In the genomic region with DNA sequence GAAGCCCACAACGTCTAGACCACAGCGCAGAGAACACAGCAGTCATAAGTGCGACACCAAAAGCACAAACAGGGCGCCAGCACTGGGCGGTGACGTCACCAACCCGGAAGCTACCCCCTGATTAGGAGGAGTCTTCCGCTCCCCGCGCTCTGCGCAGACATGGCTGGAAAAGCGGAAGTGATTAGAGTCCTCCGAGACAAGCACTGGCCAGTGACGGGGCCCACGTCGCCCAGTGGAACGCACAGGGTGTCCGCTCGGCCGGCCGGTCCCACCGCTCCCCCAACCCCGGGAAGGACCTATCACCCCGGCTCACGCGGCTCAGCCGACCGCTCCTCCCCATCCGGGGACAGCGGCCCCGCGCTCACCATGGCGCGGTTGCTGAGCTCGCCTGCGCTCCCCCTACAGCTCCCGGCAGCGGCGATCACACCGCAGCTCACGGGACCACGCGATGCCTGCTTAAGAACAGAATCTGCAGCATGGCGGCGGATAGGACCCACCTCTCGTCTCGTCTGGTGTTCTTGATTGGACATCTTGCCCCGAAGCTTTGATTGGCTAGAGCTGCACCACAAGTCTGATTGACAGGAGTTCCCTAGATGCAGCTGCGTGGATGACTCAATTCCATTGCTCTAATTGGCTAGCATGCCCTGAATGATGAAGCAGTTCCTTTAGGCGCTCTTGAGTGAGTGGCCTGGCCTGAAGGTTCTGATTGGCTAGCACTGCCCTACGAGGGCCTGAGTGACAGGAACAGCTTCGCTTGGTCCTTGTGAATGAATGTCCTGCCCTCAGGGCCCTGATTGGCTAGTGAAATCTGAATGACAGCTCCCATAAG, we compare ENCODE assay signal across 7 mouse cellular contexts. TPM values are rescaled to one million over a fixed set of nuclear protein-coding genes. Genes with fewer than 3 reads are reported as not detected.
A peak's percentile ranks its signal among the peaks of the same experiment; 100 is the strongest.
DNase-seq lines count a peak whose midpoint lies in the region; ATAC-seq and TF ChIP-seq lines count a peak whose summit lies in the region.

No protein-coding gene starts in this region.

- under 1% methylated on average over 52 of the region's 52 CpGs for WGBS in embryonic facial prominence, embryonic 10.5 days
- WGBS in intestine, postnatal 0 days: 0% methylated on average over 52 of the region's 52 CpGs
- WGBS in midbrain, embryonic 12.5 days: under 1% methylated on average over 47 of the region's 52 CpGs
- under 1% methylated on average over 52 of the region's 52 CpGs for WGBS in small intestine, adult 2 months

- peak; percentile 98 for ATAC-seq in intestine, postnatal 0 days
- peak; percentile 99 for ATAC-seq in midbrain, embryonic 12.5 days (ENCODE audit: low FRiP score, low read depth)

- H3K27ac ChIP-seq in embryonic facial prominence, embryonic 10.5 days (replicated peaks): peak overlapping the region; percentile 99
- peak overlapping the region; percentile 100 for H3K27ac ChIP-seq in intestine, postnatal 0 days (ENCODE audit: low read depth, low read length)
- H3K27ac ChIP-seq in midbrain, embryonic 12.5 days (replicated peaks): peak overlapping the region; percentile 99
- H3K27ac ChIP-seq in small intestine, adult 2 months (ENCODE audit: insufficient read depth, low read depth, low read length): peak overlapping the region; percentile 98

- TF ChIP-seq CTCF in intestine, postnatal 0 days (IDR thresholded peaks at IDR 0.05; ENCODE audit: low read depth): no peak; the same call in 1 of the 2 replicates
- TF ChIP-seq CTCF in small intestine, adult 2 months (IDR thresholded peaks at IDR 0.05; ENCODE audit: extremely low read depth, insufficient read length, insufficient replicate concordance, low read depth, low read length): no peak

- intact Hi-C loops in left cerebral cortex, postnatal 4 days (cut with DNase I): no loop called here

- peak overlapping the region; percentile 61 for H3K4me2 ChIP-seq in intestine, postnatal 0 days (replicated peaks; ENCODE audit: low read depth)
- peak overlapping the region; percentile 49 for H3K4me2 ChIP-seq in midbrain, embryonic 12.5 days (replicated peaks)

- peak overlapping the region; percentile 97 for H3K4me3 ChIP-seq in embryonic facial prominence, embryonic 10.5 days
- H3K4me3 ChIP-seq in intestine, postnatal 0 days (ENCODE audit: low read depth, low read length): peak overlapping the region; percentile 82
- peak overlapping the region; percentile 74 for H3K4me3 ChIP-seq in midbrain, embryonic 12.5 days
- H3K4me3 ChIP-seq in small intestine, adult 2 months (ENCODE audit: low read depth, low read length): peak overlapping the region; percentile 77

- H3K9ac ChIP-seq in intestine, postnatal 0 days (ENCODE audit: low read depth, low read length): peak overlapping the region; percentile 99
- H3K9ac ChIP-seq in midbrain, embryonic 12.5 days (replicated peaks): peak overlapping the region; percentile 87

- no peaks in the 10 kb centered on the region for H3K9me3 ChIP-seq in embryonic facial prominence, embryonic 10.5 days
- H3K9me3 ChIP-seq in intestine, postnatal 0 days (ENCODE audit: control insufficient read depth): no peaks in the 10 kb centered on the region
- no peaks in the 10 kb centered on the region for H3K9me3 ChIP-seq in midbrain, embryonic 12.5 days

- peak; percentile 96 for DNase-seq in adrenal gland, postnatal 10 days
- DNase-seq in embryonic facial prominence, embryonic 10.5 days (ENCODE audit: low spot score): peak; percentile 94
- DNase-seq in gonadal fat pad, adult 2 months (ENCODE audit: low read depth): peak; percentile 99
- DNase-seq in left cerebral cortex, postnatal 4 days: peak; percentile 96

- TF ChIP-seq POLR2A in small intestine, adult 2 months (IDR thresholded peaks at IDR 0.05; ENCODE audit: low read depth, low read length): peak; percentile 77

- peaks cover 15% of the 10 kb centered on the region for H3K4me1 ChIP-seq in embryonic facial prominence, embryonic 10.5 days
- H3K4me1 ChIP-seq in intestine, postnatal 0 days (replicated peaks; ENCODE audit: control insufficient read depth, insufficient read depth, low read length): no peaks in the 10 kb centered on the region
- H3K4me1 ChIP-seq in midbrain, embryonic 12.5 days: peaks cover 25% of the 10 kb centered on the region
- H3K4me1 ChIP-seq in small intestine, adult 2 months (ENCODE audit: control insufficient read depth, insufficient read depth, insufficient read length, low read length): peaks cover 9% of the 10 kb centered on the region; the same call in 1 of the 2 replicates

- H3K36me3 ChIP-seq in embryonic facial prominence, embryonic 10.5 days (replicated peaks): peaks cover 24% of the 10 kb centered on the region
- H3K36me3 ChIP-seq in intestine, postnatal 0 days (ENCODE audit: control insufficient read depth, insufficient read depth): peaks cover 5% of the 10 kb centered on the region; the same call in 1 of the 2 replicates
- H3K36me3 ChIP-seq in midbrain, embryonic 12.5 days: 0 out of 2 replicates have a peak, but pooled peaks cover 15% of the 10 kb centered on the region
- H3K36me3 ChIP-seq in small intestine, adult 2 months (ENCODE audit: control insufficient read depth, insufficient read depth, low read length): peaks cover 13% of the 10 kb centered on the region

- H3K27me3 ChIP-seq in embryonic facial prominence, embryonic 10.5 days (replicated peaks; ENCODE audit: low read depth, poor library complexity, severe bottlenecking): no peaks in the 10 kb centered on the region
- no peaks in the 10 kb centered on the region for H3K27me3 ChIP-seq in intestine, postnatal 0 days (replicated peaks; ENCODE audit: control insufficient read depth, insufficient read depth, low read length)
- no peaks in the 10 kb centered on the region for H3K27me3 ChIP-seq in midbrain, embryonic 12.5 days
- no peaks in the 10 kb centered on the region for H3K27me3 ChIP-seq in small intestine, adult 2 months (ENCODE audit: control insufficient read depth, insufficient read depth, low read length)

RNA-seq across cellular contexts. Expression of gene Zfp869, which starts 6.1 kb away (rescaled TPM):
- 10 to 100 TPM; 20.5 to 21.6 TPM for total RNA-seq in adrenal gland, postnatal 10 days (2021)
- polyA plus RNA-seq in embryonic facial prominence, embryonic 10.5 days (2016; fragmentation: Nextera tagmentation; extraction: Ambion mirVana): 33.1 and 33.7 TPM in 2 replicates
- polyA plus RNA-seq in gonadal fat pad, adult 2 months (2012; rRNA removed): 6.3 and 7.3 TPM in 2 replicates
- 9.9 and 10.8 TPM in 2 replicates for polyA plus RNA-seq in intestine, postnatal 0 days (2015; fragmentation: Nextera tagmentation; extraction: Ambion mirVana)
- 10 to 100 TPM; 18.8 to 19.3 TPM for total RNA-seq in left cerebral cortex, postnatal 4 days (2021)
- 32.5 and 34.3 TPM in 2 replicates for polyA plus RNA-seq in midbrain, embryonic 12.5 days (2016; fragmentation: Nextera tagmentation; extraction: Ambion mirVana)
- 0.33 and 0.38 TPM in 2 replicates for polyA plus RNA-seq in small intestine, adult 2 months (2012; rRNA removed)

RNA-seq across cellular contexts. Expression of gene Zfp963, which starts 33.2 kb away (rescaled TPM):
- 1 to 10 TPM; 3.7 to 4.3 TPM for total RNA-seq in adrenal gland, postnatal 10 days (2021)
- polyA plus RNA-seq in embryonic facial prominence, embryonic 10.5 days (2016; fragmentation: Nextera tagmentation; extraction: Ambion mirVana): 5.6 and 6.3 TPM in 2 replicates
- polyA plus RNA-seq in gonadal fat pad, adult 2 months (2012; rRNA removed): 2.5 TPM in 2 replicates
- 4.6 and 5.0 TPM in 2 replicates for polyA plus RNA-seq in intestine, postnatal 0 days (2015; fragmentation: Nextera tagmentation; extraction: Ambion mirVana)
- 1 to 10 TPM; 5.3 to 5.6 TPM for total RNA-seq in left cerebral cortex, postnatal 4 days (2021)
- 6.3 and 7.3 TPM in 2 replicates for polyA plus RNA-seq in midbrain, embryonic 12.5 days (2016; fragmentation: Nextera tagmentation; extraction: Ambion mirVana)
- 0.41 and 1.9 TPM in 2 replicates for polyA plus RNA-seq in small intestine, adult 2 months (2012; rRNA removed)

RNA-seq across cellular contexts. Expression of gene Gm20422, which starts 58.1 kb away (rescaled TPM):
- total RNA-seq in adrenal gland, postnatal 10 days (2021): 1 to 10 TPM in 1 of 2 experiments, not detected in 1; 2.8 TPM
- polyA plus RNA-seq in embryonic facial prominence, embryonic 10.5 days (2016; fragmentation: Nextera tagmentation; extraction: Ambion mirVana): 1.2 TPM in 1 of 2 replicates, not detected in the other
- 0.25 TPM in 1 of 2 replicates, not detected in the other for polyA plus RNA-seq in gonadal fat pad, adult 2 months (2012; rRNA removed)
- 0.43 TPM in 1 of 2 replicates, not detected in the other for polyA plus RNA-seq in intestine, postnatal 0 days (2015; fragmentation: Nextera tagmentation; extraction: Ambion mirVana)
- 1 to 10 TPM in 1 of 2 experiments, under 1 TPM in 1; 0.70 to 1.6 TPM for total RNA-seq in left cerebral cortex, postnatal 4 days (2021)
- 0.71 TPM in 1 of 2 replicates, not detected in the other for polyA plus RNA-seq in midbrain, embryonic 12.5 days (2016; fragmentation: Nextera tagmentation; extraction: Ambion mirVana)
- not detected in 2 replicates for polyA plus RNA-seq in small intestine, adult 2 months (2012; rRNA removed)

Comparison
In these comparisons a context has a peak if more than half of its experiments do, and no peak if none do; other contexts are left out.
1. Peak in every context shown above with its lines: DNase-seq, ATAC-seq, H3K4me3 ChIP-seq and H3K27ac ChIP-seq.